Mouse (Mus musculus) midbrain, embryonic 14.5 days (tissue): Measurements from ENCODE around the gene Actg1. TPM values are rescaled to one million over a fixed set of nuclear protein-coding genes. Genes with fewer than 3 reads are reported as not detected.
"Not testable (repeated sequence)": the region's sequence is repeated elsewhere in the genome, so short reads cannot be mapped to it uniquely, and the experiment has no call there.

Experiments used
- ATAC-seq: fragments of 200-750 bp; cut with Nextera tagmentation; 2 replicates; pipeline ENCODE4 v1.8.0; 2017; ENCODE audit warnings: moderate number of reproducible peaks, moderate library complexity; ENCODE audit not compliant: low FRiP score, low TSS enrichment
- DNase-seq: peaks from one replicate; pipeline ENCODE4 v3.0.0-alpha.2; 2015
- H3K27ac ChIP-seq: fragments of 300-500 bp; sonication (generic); replicated peaks from 2 replicates; pipeline ENCODE4 v1.5.1; 2014; ENCODE audit warnings: mild to moderate bottlenecking, low read depth, low read length, moderate library complexity
- H3K27me3 ChIP-seq: fragments of 300-500 bp; sonication (generic); 2 replicates; pipeline ENCODE4 v1.6.1; 2014; ENCODE audit warnings: low read length, control low read depth, mixed read lengths; ENCODE audit not compliant: control insufficient read depth, insufficient read depth
- H3K36me3 ChIP-seq: fragments of 300-500 bp; sonication (generic); 2 replicates; pipeline ENCODE4 v1.6.1; 2014; ENCODE audit warnings: low read length, control low read depth; ENCODE audit not compliant: control insufficient read depth, insufficient read depth
- H3K4me1 ChIP-seq: fragments of 300-500 bp; sonication (generic); 2 replicates; pipeline ENCODE4 v1.6.1; 2014; ENCODE audit warnings: mild to moderate bottlenecking, antibody characterized with exemption, low read length, control low read depth; ENCODE audit not compliant: control insufficient read depth, insufficient read depth
- H3K4me2 ChIP-seq: fragments of 300-500 bp; sonication (generic); 2 replicates; pipeline ENCODE4 v1.6.1; 2014; ENCODE audit warnings: mild to moderate bottlenecking, low read length, moderate library complexity
- H3K4me3 ChIP-seq: fragments of 300-500 bp; sonication (generic); replicated peaks from 2 replicates; pipeline ENCODE4 v1.5.1; 2014; ENCODE audit warnings: low read depth, low read length
- H3K9ac ChIP-seq: fragments of 300-500 bp; sonication (generic); replicated peaks from 2 replicates; pipeline ENCODE4 v1.6.1; 2014; ENCODE audit warnings: mild to moderate bottlenecking, low read length, moderate library complexity
- H3K9me3 ChIP-seq: fragments of 300-500 bp; sonication (generic); 2 replicates; pipeline ENCODE4 v1.6.1; 2016; ENCODE audit warnings: low read length, control low read depth, mixed read lengths; ENCODE audit not compliant: control insufficient read depth
- WGBS: fragments of 180-500 bp; shearing (Covaris S2); extraction: QIAGEN DNeasy Blood & Tissue Kit; methylation state at CpG from one replicate; pipeline ENCODE4 v1.1.7; 2014; 5-methylcytosine and 5-hydroxymethylcytosine counted together
- polyA plus RNA-seq: library from polyadenylated mRNA; unstranded; fragments of >200 nt; fragmentation: Nextera tagmentation; extraction: Ambion mirVana; gene quantifications from 2 replicates; pipeline ENCODE4 v1.2.1, GENCODE M21; 2014

The Actg1 gene
- polyA plus RNA-seq, 1 experiment from 2014 or later: 4,502 TPM

GRCm38 (mm10) chr11:120350711-120351110 is 2.4 kb upstream of the Actg1 start:
- H3K4me1 ChIP-seq: peaks cover 25% of the 10 kb centered on the region
- no peaks in the 10 kb centered on the region for H3K9me3 ChIP-seq
- 18% methylated on average over 11 of the region's 11 CpGs for WGBS

GRCm38 (mm10) chr11:120349986-120350702 is 1.8 kb upstream of the Actg1 start:
- DNase-seq (peak; percentile 96), ATAC-seq (peak; percentile 67)
- Histone ChIP-seq H3K4me2 (peak overlapping the region; percentile 99), H3K4me1 (peaks cover 28% of the 10 kb centered on the region), H3K9me3 (no peaks in the 10 kb centered on the region), H3K27me3 (no peaks in the 10 kb centered on the region), H3K27ac (peak overlapping the region; percentile 100), H3K4me3 (peak overlapping the region; percentile 100), H3K36me3 (peaks cover 14% of the 10 kb centered on the region), H3K9ac (peak overlapping the region; percentile 100)
- 1% methylated on average over 68 of the region's 68 CpGs for WGBS

More at GRCm38 (mm10) chr11:120350711-120351110, 2.4 kb upstream of the Actg1 start:
- Histone ChIP-seq H3K4me3 (peak overlapping the region; percentile 100), H3K27me3 (no peaks in the 10 kb centered on the region), H3K9ac (peak overlapping the region; percentile 100), H3K36me3 (peaks cover 10% of the 10 kb centered on the region), H3K27ac (peak overlapping the region; percentile 100), H3K4me2 (peak overlapping the region; percentile 99)
- ATAC-seq (no peak), DNase-seq (no peak)

- Histone ChIP-seq H3K4me3 (peak overlapping the region; percentile 100), H3K27me3 (no peaks in the 10 kb centered on the region), H3K9ac (peak overlapping the region; percentile 100), H3K4me1 (peaks cover 31% of the 10 kb centered on the region), H3K36me3 (peaks cover 21% of the 10 kb centered on the region), H3K4me2 (peak overlapping the region; percentile 99), H3K27ac (peak overlapping the region; percentile 100), H3K9me3 (no peaks in the 10 kb centered on the region)
- ATAC-seq (0 out of 2 replicates have a peak, but pooled peaks have one; percentile 2), DNase-seq (peak; percentile 68)
- WGBS: 3% methylated on average over 16 of the region's 16 CpGs
Measured at GRCm38 (mm10) chr11:120349371-120349985, 1.1 kb upstream of the Actg1 start.

GRCm38 (mm10) chr11:120348684-120349370 is 485 bp upstream of the Actg1 start:
- Histone ChIP-seq H3K4me2 (peak overlapping the region; percentile 99), H3K4me1 (peaks cover 31% of the 10 kb centered on the region), H3K27me3 (no peaks in the 10 kb centered on the region), H3K9ac (peak overlapping the region; percentile 100), H3K36me3 (peaks cover 27% of the 10 kb centered on the region), H3K9me3 (no peaks in the 10 kb centered on the region), H3K27ac (peak overlapping the region; percentile 100), H3K4me3 (peak overlapping the region; percentile 100)
- no peak; the same call in none of the 2 replicates for ATAC-seq
- 5% methylated on average over 53 of the region's 53 CpGs for WGBS
- peak; percentile 81 for DNase-seq

GRCm38 (mm10) chr11:120347301-120347700 is 1.0 kb downstream of the Actg1 start:
- Histone ChIP-seq H3K36me3 (peaks cover 28% of the 10 kb centered on the region), H3K9me3 (no peaks in the 10 kb centered on the region), H3K4me3 (peak overlapping the region; percentile 100), H3K4me1 (peaks cover 23% of the 10 kb centered on the region), H3K27ac (peak overlapping the region; percentile 100), H3K4me2 (peak overlapping the region; percentile 99), H3K27me3 (no peaks in the 10 kb centered on the region), H3K9ac (peak overlapping the region; percentile 100)
- 8% methylated on average over 10 of the region's 10 CpGs for WGBS
- ATAC-seq (no peak), DNase-seq (peak; percentile 37)

GRCm38 (mm10) chr11:120346383-120347034 is 1.8 kb downstream of the Actg1 start:
- Histone ChIP-seq H3K4me3 (peak overlapping the region; percentile 45), H3K9ac (peak overlapping the region; percentile 43), H3K36me3 (peaks cover 28% of the 10 kb centered on the region), H3K4me1 (peaks cover 23% of the 10 kb centered on the region), H3K4me2 (peak overlapping the region; percentile 70)
- WGBS: 68% methylated on average over 10 of the region's 13 CpGs
- H3K9me3 ChIP-seq, H3K27me3 ChIP-seq, H3K27ac ChIP-seq, ATAC-seq, DNase-seq: not testable (repeated sequence)

- H3K27ac ChIP-seq: peak overlapping the region; percentile 26; the same call in 1 of the 2 replicates
- H3K9ac ChIP-seq: peak overlapping the region; percentile 36
- no peaks in the 10 kb centered on the region for H3K27me3 ChIP-seq
- ATAC-seq: no peak
- H3K4me1 ChIP-seq: peaks cover 13% of the 10 kb centered on the region
- H3K9me3 ChIP-seq: no peaks in the 10 kb centered on the region
- peak overlapping the region; percentile 86 for H3K4me2 ChIP-seq
- WGBS: 33% methylated on average over 1 of the region's 1 CpGs
- DNase-seq: no peak
- peaks cover 28% of the 10 kb centered on the region for H3K36me3 ChIP-seq
- peak overlapping the region; percentile 41 for H3K4me3 ChIP-seq
Measured at GRCm38 (mm10) chr11:120345067-120345681, 3.2 kb downstream of the Actg1 start.
